Mouse (Mus musculus) heart, embryonic 12.5 days (tissue): ENCODE results near the gene Ubash3b. TPM values are rescaled to one million over a fixed set of nuclear protein-coding genes. Genes with fewer than 3 reads are reported as not detected.

Experiments
- ATAC-seq: fragments of 200-750 bp; cut with Nextera tagmentation; 2 replicates; pipeline ENCODE4 v1.8.0; 2017; ENCODE audit warnings: moderate TSS enrichment, moderate library complexity; ENCODE audit not compliant: insufficient number of reproducible peaks, low FRiP score
- H3K27ac ChIP-seq: fragments of 300-500 bp; sonication (generic); 2 replicates; pipeline ENCODE4 v1.5.1; 2016; ENCODE audit warnings: mild to moderate bottlenecking, moderate library complexity; ENCODE audit not compliant: poor library complexity, severe bottlenecking
- H3K27me3 ChIP-seq: fragments of 300-500 bp; sonication (generic); replicated peaks from 2 replicates; pipeline ENCODE4 v1.6.1; 2016; ENCODE audit warnings: mild to moderate bottlenecking, moderate library complexity
- H3K36me3 ChIP-seq: fragments of 300-500 bp; sonication (generic); 2 replicates; pipeline ENCODE4 v1.6.1; 2016; ENCODE audit warnings: mild to moderate bottlenecking, moderate library complexity
- H3K4me1 ChIP-seq: fragments of 300-500 bp; sonication (generic); replicated peaks from 2 replicates; pipeline ENCODE4 v1.6.1; 2016; ENCODE audit warnings: mild to moderate bottlenecking
- H3K4me2 ChIP-seq: fragments of 300-500 bp; sonication (generic); 2 replicates; pipeline ENCODE4 v1.6.1; 2016; ENCODE audit warnings: mild to moderate bottlenecking, moderate library complexity
- H3K4me3 ChIP-seq: fragments of 300-500 bp; sonication (generic); 2 replicates; pipeline ENCODE4 v1.5.1; 2016; ENCODE audit warnings: mild to moderate bottlenecking
- H3K9ac ChIP-seq: fragments of 300-500 bp; sonication (generic); 2 replicates; pipeline ENCODE4 v1.6.1; 2016; ENCODE audit warnings: mild to moderate bottlenecking, moderate library complexity
- H3K9me3 ChIP-seq: fragments of 300-500 bp; sonication (generic); replicated peaks from 2 replicates; pipeline ENCODE4 v1.6.1; 2016; ENCODE audit warnings: mild to moderate bottlenecking, moderate library complexity
- WGBS: fragments of 180-500 bp; shearing (Covaris S2); methylation state at CpG from one replicate; pipeline ENCODE4 v1.1.7; 2016; 5-methylcytosine and 5-hydroxymethylcytosine counted together
- polyA plus RNA-seq: library from polyadenylated mRNA; unstranded; fragments of >200 nt; fragmentation: Nextera tagmentation; extraction: Ambion mirVana; gene quantifications from 2 replicates; pipeline ENCODE4 v1.2.1, GENCODE M21; 2016

Gene Ubash3b
- polyA plus RNA-seq, 1 experiment from 2014 or later: 13.3 TPM

DNA sequence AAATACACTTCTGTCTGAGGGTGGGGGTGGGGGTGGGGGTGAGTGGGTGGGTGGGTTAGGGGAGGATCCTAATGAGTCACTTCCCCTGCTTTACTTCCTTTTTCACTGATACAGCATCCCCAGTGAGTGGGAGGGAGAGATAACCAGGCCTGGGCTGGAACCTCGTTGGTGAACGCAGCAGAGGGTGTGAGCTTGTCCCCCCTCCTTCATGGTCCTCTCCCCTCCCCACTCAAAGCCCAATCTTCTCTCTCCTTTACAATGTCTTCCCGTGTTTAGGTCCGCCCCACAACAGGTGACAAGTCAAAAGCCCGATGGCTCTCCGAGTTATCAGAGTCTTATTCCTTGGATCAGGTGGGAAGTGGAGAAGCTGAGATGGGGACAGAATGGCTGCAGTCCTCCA lies 88.7 kb downstream of the Ubash3b start:
- Histone ChIP-seq H3K4me3 (no peak overlapping the region), H3K9ac (no peak overlapping the region), H3K36me3 (no peaks in the 10 kb centered on the region), H3K9me3 (no peaks in the 10 kb centered on the region), H3K27me3 (no peaks in the 10 kb centered on the region), H3K27ac (peak overlapping the region; percentile 73), H3K4me1 (peaks cover 52% of the 10 kb centered on the region), H3K4me2 (peak overlapping the region; percentile 27)
- WGBS: 32% methylated on average over 6 of the region's 6 CpGs
- peak; percentile 84 for ATAC-seq

DNA sequence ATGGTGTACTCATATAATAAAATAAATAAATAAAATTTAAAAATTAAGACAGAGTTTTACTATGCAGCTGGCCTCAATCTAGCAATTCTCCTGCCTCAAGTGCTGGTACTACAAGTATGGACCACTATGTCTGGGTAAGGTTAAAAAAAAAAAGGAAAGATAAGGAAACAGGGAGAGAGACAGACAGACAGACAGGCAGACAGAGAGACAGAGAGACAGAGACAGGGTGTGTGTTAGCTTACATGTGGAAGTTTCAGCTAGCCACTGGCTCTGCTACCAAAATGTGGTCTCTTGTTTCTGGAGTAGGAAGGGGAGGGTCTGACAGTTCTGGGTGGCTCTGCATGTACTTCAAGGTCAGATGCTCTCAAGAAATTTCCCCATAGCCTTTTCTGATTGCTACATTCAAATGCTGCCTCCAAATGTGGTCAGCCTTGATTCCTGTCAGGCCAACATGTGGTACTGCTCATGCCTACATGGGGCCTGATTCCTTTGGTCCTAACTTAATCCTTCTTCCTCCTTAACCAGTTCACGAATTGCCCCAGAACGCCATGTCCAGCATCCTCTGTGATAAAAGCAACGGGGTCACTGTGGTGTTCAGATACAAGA lies 89.5 kb downstream of the Ubash3b start:
- peak overlapping the region; percentile 73 for H3K27ac ChIP-seq
- no peak for ATAC-seq

DNA sequence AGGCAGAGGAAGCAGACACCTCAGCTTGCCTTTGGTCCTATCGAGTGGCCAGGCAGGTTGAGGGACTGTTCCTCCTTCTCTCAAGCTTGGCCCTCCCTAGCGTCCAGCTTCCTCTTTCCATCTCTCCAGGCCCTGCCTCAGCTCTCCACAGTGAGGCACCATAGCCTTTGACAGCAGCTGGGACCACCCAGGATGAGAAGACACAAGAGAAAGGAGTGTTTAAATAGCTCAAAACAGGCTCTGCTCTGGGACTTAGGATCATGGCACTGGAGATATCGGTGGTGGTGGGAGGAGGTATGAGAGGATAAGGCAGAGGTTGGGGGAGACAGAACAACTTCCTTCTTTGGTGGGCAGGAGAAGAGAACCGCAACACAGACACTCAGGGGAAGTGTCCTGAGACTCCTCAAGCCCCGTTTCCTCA lies 90.7 kb downstream of the Ubash3b start:
- no peak for ATAC-seq
- no peak overlapping the region for H3K9ac ChIP-seq
- no peaks in the 10 kb centered on the region for H3K27me3 ChIP-seq
- no peak overlapping the region for H3K4me2 ChIP-seq
- H3K4me1 ChIP-seq: peaks cover 57% of the 10 kb centered on the region
- 38% methylated on average over 5 of the region's 5 CpGs for WGBS
- H3K27ac ChIP-seq: no peak overlapping the region
- no peaks in the 10 kb centered on the region for H3K9me3 ChIP-seq
- H3K4me3 ChIP-seq: no peak overlapping the region
- H3K36me3 ChIP-seq: no peaks in the 10 kb centered on the region

More for the DNA sequence above, 89.5 kb downstream of the Ubash3b start:
- Histone ChIP-seq H3K4me3 (no peak overlapping the region), H3K9me3 (no peaks in the 10 kb centered on the region), H3K4me2 (peak overlapping the region; percentile 11; the same call in 1 of the 2 replicates), H3K27me3 (no peaks in the 10 kb centered on the region), H3K36me3 (no peaks in the 10 kb centered on the region), H3K9ac (no peak overlapping the region), H3K4me1 (peaks cover 56% of the 10 kb centered on the region)
- WGBS: 28% methylated on average over 3 of the region's 3 CpGs

DNA sequence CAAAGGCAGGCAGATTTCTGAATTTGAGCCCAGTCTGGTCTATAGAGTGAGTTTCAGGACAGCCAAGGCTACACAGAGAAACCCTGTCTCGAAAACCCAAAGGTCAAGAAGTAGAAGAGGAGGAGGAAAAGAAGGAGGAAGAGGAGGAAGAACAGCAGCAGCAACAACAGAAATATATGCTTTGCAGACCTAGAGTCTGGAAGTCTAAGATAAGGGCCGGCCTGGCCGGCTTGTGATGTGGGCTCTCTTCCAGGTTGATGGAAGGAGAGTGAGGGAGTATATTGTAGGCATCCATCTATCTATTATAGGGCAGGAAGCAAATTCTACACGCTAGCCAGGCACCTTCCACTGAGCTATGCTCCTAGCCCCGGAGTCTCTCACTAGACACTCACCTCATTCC lies 92.0 kb downstream of the Ubash3b start:
- H3K27ac ChIP-seq: peak overlapping the region; percentile 10; the same call in 1 of the 2 replicates
- no peaks in the 10 kb centered on the region for H3K27me3 ChIP-seq
- peak; percentile 46 for ATAC-seq
- no peaks in the 10 kb centered on the region for H3K36me3 ChIP-seq
- no peak overlapping the region for H3K9ac ChIP-seq
- H3K4me3 ChIP-seq: no peak overlapping the region
- no peak overlapping the region for H3K4me2 ChIP-seq
- H3K4me1 ChIP-seq: peaks cover 59% of the 10 kb centered on the region
- H3K9me3 ChIP-seq: no peaks in the 10 kb centered on the region
- WGBS: 38% methylated on average over 5 of the region's 5 CpGs

DNA sequence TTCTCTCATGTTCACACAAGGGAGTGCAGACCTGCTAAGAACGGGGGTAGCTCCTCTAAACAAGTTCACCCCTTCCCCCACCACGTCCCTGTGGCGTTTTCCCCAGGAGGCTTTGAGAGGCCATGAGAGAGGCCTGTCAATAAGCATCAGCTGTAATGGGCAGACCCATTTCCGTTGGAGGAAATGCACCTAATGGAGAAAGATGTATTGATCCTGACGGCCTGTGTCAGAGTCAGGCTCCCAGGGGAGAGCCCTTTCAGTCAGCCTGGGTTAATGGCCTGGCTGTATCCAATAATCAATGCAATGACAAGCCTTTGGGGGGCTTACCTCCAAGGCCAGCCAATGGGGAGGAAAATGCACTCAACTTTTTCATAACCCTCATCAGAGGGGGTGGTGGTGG lies 100.1 kb downstream of the Ubash3b start:
- WGBS: 45% methylated on average over 5 of the region's 5 CpGs
- ATAC-seq: no peak

DNA sequence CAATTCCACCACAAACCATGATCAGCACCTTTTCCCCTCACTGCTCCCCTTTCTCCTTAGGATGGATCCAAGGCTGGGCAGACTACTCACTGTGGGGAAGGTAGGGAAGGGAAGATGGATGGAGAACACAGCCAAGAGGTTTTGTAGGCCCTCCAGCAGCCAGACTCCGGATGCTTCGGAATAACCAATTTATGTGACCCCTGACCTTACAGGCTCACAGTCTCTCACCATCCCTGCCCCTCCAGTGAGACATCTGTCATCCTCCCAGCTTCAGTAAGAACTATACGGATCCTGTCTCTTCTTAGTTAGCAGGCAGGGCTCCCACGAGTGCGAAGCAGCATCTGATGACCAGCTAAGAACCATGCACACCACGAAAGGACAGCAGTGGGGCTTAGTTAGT lies 100.9 kb downstream of the Ubash3b start:
- WGBS: 75% methylated on average over 6 of the region's 6 CpGs
- no peaks in the 10 kb centered on the region for H3K36me3 ChIP-seq
- H3K27ac ChIP-seq: no peak overlapping the region
- no peak for ATAC-seq
- H3K4me1 ChIP-seq: peaks cover 16% of the 10 kb centered on the region
- no peaks in the 10 kb centered on the region for H3K9me3 ChIP-seq
- H3K9ac ChIP-seq: no peak overlapping the region
- no peak overlapping the region for H3K4me3 ChIP-seq
- H3K27me3 ChIP-seq: no peaks in the 10 kb centered on the region
- H3K4me2 ChIP-seq: no peak overlapping the region

More for the DNA sequence above, 100.1 kb downstream of the Ubash3b start:
- Histone ChIP-seq H3K27me3 (no peaks in the 10 kb centered on the region), H3K27ac (no peak overlapping the region), H3K4me3 (no peak overlapping the region), H3K4me1 (peaks cover 16% of the 10 kb centered on the region), H3K9me3 (no peaks in the 10 kb centered on the region), H3K36me3 (no peaks in the 10 kb centered on the region), H3K4me2 (no peak overlapping the region), H3K9ac (no peak overlapping the region)

DNA sequence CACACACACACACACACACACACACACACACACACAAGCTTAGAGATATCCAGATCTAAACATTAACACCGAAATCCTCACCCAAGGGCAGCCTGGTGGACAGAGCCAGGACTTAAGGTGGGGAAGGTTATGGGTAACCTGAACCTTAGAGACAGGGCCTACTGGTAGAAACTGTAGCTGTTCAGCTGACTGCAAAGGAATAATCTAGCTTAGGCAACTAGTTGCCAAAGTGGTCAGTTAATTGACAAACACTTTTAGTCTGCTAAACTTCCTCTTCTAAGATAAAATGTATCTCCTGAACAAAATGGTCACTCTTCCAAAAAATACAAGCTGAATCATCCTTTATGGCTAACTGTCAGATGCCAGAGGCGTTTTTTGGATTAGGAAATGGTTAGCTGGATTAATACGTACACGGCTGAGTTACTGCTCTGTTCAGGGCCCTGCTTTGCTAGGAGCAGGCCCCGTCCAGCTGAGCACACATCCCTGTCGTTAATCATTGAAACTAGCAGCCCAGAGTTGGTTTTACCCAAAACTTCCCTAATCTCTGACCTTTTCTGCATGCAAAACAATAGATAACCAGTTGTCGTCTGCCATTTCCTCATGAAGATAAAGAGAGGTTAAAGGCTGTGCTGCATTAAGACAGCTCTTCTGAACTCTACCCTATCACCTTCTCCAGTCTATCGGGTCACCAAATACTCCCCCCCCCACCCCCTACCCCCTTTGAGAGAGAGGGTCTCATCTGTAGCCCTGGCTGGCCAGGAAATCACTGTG lies 102.5 kb downstream of the Ubash3b start:
- no peak overlapping the region for H3K27ac ChIP-seq
- no peaks in the 10 kb centered on the region for H3K36me3 ChIP-seq
- peaks cover 9% of the 10 kb centered on the region; the same call in 1 of the 2 replicates for H3K4me1 ChIP-seq
- no peak for ATAC-seq
- no peak overlapping the region for H3K4me2 ChIP-seq
- no peaks in the 10 kb centered on the region for H3K9me3 ChIP-seq
- WGBS: 43% methylated on average over 8 of the region's 8 CpGs
- no peaks in the 10 kb centered on the region for H3K27me3 ChIP-seq
- H3K4me3 ChIP-seq: no peak overlapping the region
- H3K9ac ChIP-seq: no peak overlapping the region

DNA sequence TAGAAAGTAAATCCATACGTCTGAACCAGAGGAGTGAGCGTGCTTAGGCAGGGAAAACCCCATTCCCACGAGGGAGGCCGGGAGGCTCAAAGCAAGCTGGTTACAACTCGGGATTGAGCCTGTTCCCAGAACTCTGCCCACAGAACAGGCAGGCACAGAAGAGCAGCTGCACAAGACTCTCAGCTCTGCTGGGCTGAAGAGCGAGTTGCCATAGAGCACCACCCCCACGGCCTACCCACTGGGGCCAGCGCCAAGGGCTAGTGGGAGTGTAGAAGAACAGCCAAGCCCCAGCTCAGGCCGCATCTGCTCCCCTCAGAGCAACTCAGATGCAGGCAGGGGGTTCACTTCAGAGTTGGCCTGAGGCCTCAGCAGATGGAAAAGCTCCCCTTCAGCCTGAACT lies 107.3 kb downstream of the Ubash3b start:
- Histone ChIP-seq H3K4me1 (peaks cover 38% of the 10 kb centered on the region), H3K27me3 (no peaks in the 10 kb centered on the region), H3K4me2 (no peak overlapping the region), H3K4me3 (no peak overlapping the region), H3K36me3 (peaks cover 3% of the 10 kb centered on the region; the same call in 1 of the 2 replicates), H3K9me3 (0 out of 2 replicates have a peak, but pooled peaks cover 4% of the 10 kb centered on the region), H3K9ac (no peak overlapping the region), H3K27ac (no peak overlapping the region)
- WGBS: 85% methylated on average over 9 of the region's 9 CpGs
- no peak for ATAC-seq

DNA sequence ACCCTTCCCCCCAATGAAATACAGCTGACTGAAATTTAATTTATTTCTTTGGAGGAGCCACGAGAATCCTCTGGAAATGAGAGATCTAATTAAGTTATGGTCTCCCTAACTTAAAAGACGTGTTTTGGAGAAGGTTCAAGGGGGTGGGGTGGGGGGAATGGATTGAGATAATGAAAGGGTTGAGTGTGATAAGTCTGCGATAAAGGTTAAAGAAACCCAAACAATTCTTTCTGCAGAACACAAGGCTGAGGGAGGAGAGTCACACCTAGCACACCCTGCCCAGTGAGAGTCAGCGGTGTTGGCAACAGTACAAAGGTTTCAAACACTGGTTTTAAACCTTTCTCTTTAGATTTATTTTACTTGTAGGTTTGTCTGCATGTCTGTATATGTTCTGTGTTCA lies 108.0 kb downstream of the Ubash3b start:
- H3K27me3 ChIP-seq: no peaks in the 10 kb centered on the region
- H3K36me3 ChIP-seq: peaks cover 4% of the 10 kb centered on the region; the same call in 1 of the 2 replicates
- 0 out of 2 replicates have a peak, but pooled peaks cover 4% of the 10 kb centered on the region for H3K9me3 ChIP-seq
- no peak overlapping the region for H3K4me2 ChIP-seq
- H3K4me3 ChIP-seq: no peak overlapping the region
- no peak overlapping the region for H3K27ac ChIP-seq
- no peak overlapping the region for H3K9ac ChIP-seq
- 64% methylated on average over 4 of the region's 4 CpGs for WGBS
- peaks cover 44% of the 10 kb centered on the region for H3K4me1 ChIP-seq
- ATAC-seq: no peak

- Histone ChIP-seq H3K4me2 (0 out of 2 replicates have a peak overlapping the region, but pooled peaks have one; percentile 9), H3K27ac (no peak overlapping the region), H3K27me3 (no peaks in the 10 kb centered on the region), H3K4me1 (peaks cover 40% of the 10 kb centered on the region), H3K9me3 (0 out of 2 replicates have a peak, but pooled peaks cover 4% of the 10 kb centered on the region), H3K9ac (no peak overlapping the region), H3K4me3 (no peak overlapping the region), H3K36me3 (peaks cover 15% of the 10 kb centered on the region)
- WGBS: 51% methylated on average over 11 of the region's 11 CpGs
- no peak for ATAC-seq
Observed at GRCm38 (mm10) chr9:41051080-41051932, 110.2 kb downstream of the Ubash3b start.
